ENCODE assay signal across 9 mouse cellular contexts in the genomic region with DNA sequence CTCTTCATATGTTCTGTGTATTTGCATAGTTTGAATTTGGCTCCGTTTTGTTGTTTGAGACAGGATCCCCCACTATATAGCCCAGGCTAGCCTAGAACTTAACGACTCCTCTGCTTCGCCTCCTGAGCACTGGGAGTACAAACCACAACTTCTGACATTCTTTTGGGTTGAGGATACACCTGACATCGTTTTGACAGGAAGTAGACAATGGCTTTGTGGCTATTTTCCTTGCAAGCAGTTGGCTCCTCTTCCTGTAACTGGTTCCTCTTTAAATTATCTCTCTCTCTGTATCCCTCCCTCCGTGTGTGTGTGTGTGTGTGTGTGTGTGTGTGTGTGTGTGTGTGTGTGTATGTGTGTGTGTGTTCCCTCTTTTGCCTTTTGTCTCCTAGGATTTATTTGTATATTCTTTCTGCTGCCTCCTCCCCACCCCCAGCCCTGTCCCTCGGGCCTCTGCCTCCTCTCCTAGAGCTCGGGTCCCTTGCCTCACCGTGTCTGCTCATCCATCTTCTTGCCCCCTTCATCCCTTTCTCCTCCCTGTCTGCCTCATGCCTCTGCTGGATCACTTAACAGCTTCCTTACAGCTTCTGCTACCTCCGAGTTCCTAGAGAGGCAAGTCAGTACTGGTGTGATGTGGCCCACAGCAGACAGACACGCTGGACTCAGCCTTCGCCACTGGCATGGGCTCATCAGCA. TPM values are rescaled to one million over a fixed set of nuclear protein-coding genes. Genes with fewer than 3 reads are reported as not detected.
DNase-seq lines count a peak whose midpoint lies in the region; ATAC-seq and TF ChIP-seq lines count a peak whose summit lies in the region.
"Had no signal": no experiment of that assay in that cellular context is flagged by ENCODE, and none has a peak within 500 bp of the region (broad histone marks: within the 10 kb centered on the region; RNA-seq: fewer than 3 reads in every experiment).

No protein-coding gene starts in this region.

- TF ChIP-seq CTCF in stomach, postnatal 0 days (IDR thresholded peaks at IDR 0.05; ENCODE audit: low read depth): no peak

- WGBS in lung, embryonic 16.5 days: 26% methylated on average over 11 of the region's 11 CpGs
- 44% methylated on average over 11 of the region's 11 CpGs for WGBS in limb, embryonic 11.5 days
- 34% methylated on average over 11 of the region's 11 CpGs for WGBS in stomach, postnatal 0 days

- no peak overlapping the region for H3K9ac ChIP-seq in lung, embryonic 16.5 days (ENCODE audit: low read length)
- H3K9ac ChIP-seq in limb, embryonic 11.5 days (ENCODE audit: low read length): no peak overlapping the region
- no peak overlapping the region for H3K9ac ChIP-seq in stomach, postnatal 0 days (ENCODE audit: low read length)

- no peaks in the 10 kb centered on the region for H3K36me3 ChIP-seq in lung, embryonic 16.5 days (ENCODE audit: control insufficient read depth, insufficient read depth, low read length)
- no peaks in the 10 kb centered on the region for H3K36me3 ChIP-seq in limb, embryonic 11.5 days (ENCODE audit: control insufficient read depth, insufficient read depth, low read length)
- H3K36me3 ChIP-seq in stomach, postnatal 0 days (ENCODE audit: control insufficient read depth, insufficient read depth, low read length): no peaks in the 10 kb centered on the region

- no peaks in the 10 kb centered on the region for H3K27me3 ChIP-seq in lung, embryonic 16.5 days (ENCODE audit: control insufficient read depth, insufficient read depth, low read depth, low read length)
- no peaks in the 10 kb centered on the region for H3K27me3 ChIP-seq in limb, embryonic 11.5 days (ENCODE audit: control insufficient read depth, insufficient read depth, low read length)
- no peaks in the 10 kb centered on the region for H3K27me3 ChIP-seq in stomach, postnatal 0 days (ENCODE audit: control insufficient read depth, insufficient read depth, low read length)

- H3K27ac ChIP-seq in lung, embryonic 16.5 days (ENCODE audit: low read length): peak overlapping the region; percentile 88
- H3K27ac ChIP-seq in limb, embryonic 11.5 days (replicated peaks; ENCODE audit: low read depth, low read length): peak overlapping the region; percentile 30; the same call in 1 of the 2 replicates
- H3K27ac ChIP-seq in stomach, postnatal 0 days (replicated peaks): peak overlapping the region; percentile 75

- H3K4me2 ChIP-seq in lung, embryonic 16.5 days (ENCODE audit: low read depth, low read length): no peak overlapping the region
- H3K4me2 ChIP-seq in limb, embryonic 11.5 days (ENCODE audit: low read depth, severe bottlenecking): no peak overlapping the region
- H3K4me2 ChIP-seq in stomach, postnatal 0 days (replicated peaks; ENCODE audit: low read depth): no peak overlapping the region

- ATAC-seq in lung, embryonic 16.5 days (ENCODE audit: low read depth): no peak
- no peak for ATAC-seq in limb, embryonic 11.5 days (ENCODE audit: insufficient number of reproducible peaks, low FRiP score, low TSS enrichment, low read depth)
- ATAC-seq in stomach, postnatal 0 days (ENCODE audit: low FRiP score, low TSS enrichment): no peak

- TF ChIP-seq EP300 in stomach, postnatal 0 days (optimal IDR thresholded peaks at IDR 0.05): no peak

- DNase-seq in lung, adult 18-20 months: no peak
- peak; percentile 25 for DNase-seq in embryo, embryonic 11 days
- no peak for DNase-seq in limb, embryonic 11.5 days (ENCODE audit: low spot score)
- DNase-seq in stomach, postnatal 0 days (ENCODE audit: low spot score): no peak
- DNase-seq in left cerebral cortex, adult 18-20 months (ENCODE audit: low spot score in 2 of 2): no peak
- no peak for DNase-seq in gastrocnemius, postnatal 10 days
- DNase-seq in adrenal gland, postnatal 14 days: no peak
- DNase-seq: lung, adult 2 months had no signal

- H3K9me3 ChIP-seq in lung, embryonic 16.5 days (ENCODE audit: control insufficient read depth, low read length): no peaks in the 10 kb centered on the region
- H3K9me3 ChIP-seq in limb, embryonic 11.5 days (ENCODE audit: control insufficient read depth, low read length): no peaks in the 10 kb centered on the region
- no peaks in the 10 kb centered on the region for H3K9me3 ChIP-seq in stomach, postnatal 0 days (ENCODE audit: control insufficient read depth, low read length)

- H3K4me3 ChIP-seq in lung, embryonic 16.5 days (ENCODE audit: low read length): no peak overlapping the region
- H3K4me3 ChIP-seq in limb, embryonic 11.5 days (ENCODE audit: low read depth, low read length): no peak overlapping the region
- no peak overlapping the region for H3K4me3 ChIP-seq in stomach, postnatal 0 days (ENCODE audit: low read depth, low read length)

- peaks cover 30% of the 10 kb centered on the region for H3K4me1 ChIP-seq in lung, embryonic 16.5 days (replicated peaks; ENCODE audit: control insufficient read depth, insufficient read depth, low read length)
- peaks cover 8% of the 10 kb centered on the region; the same call in 1 of the 2 replicates for H3K4me1 ChIP-seq in limb, embryonic 11.5 days (ENCODE audit: control insufficient read depth, insufficient read depth, low read length)
- peaks cover 4% of the 10 kb centered on the region; the same call in 1 of the 2 replicates for H3K4me1 ChIP-seq in stomach, postnatal 0 days (replicated peaks; ENCODE audit: control insufficient read depth, insufficient read depth)

RNA-seq across cellular contexts. Expression of a gene that starts 53.5 kb away (rescaled TPM):
- polyA plus RNA-seq in lung, embryonic 16.5 days (2015; fragmentation: Nextera tagmentation; extraction: Ambion mirVana): 46.6 and 48.1 TPM in 2 replicates
- polyA plus RNA-seq in limb, embryonic 11.5 days (2014; fragmentation: Nextera tagmentation; extraction: Ambion mirVana): 32.4 and 37.0 TPM in 2 replicates
- polyA plus RNA-seq in stomach, postnatal 0 days (2015; fragmentation: Nextera tagmentation; extraction: Ambion mirVana): 35.3 and 35.7 TPM in 2 replicates
- total RNA-seq in left cerebral cortex, adult 18-20 months (2021): 10 to 100 TPM; 12.1 to 14.4 TPM
- total RNA-seq in gastrocnemius, postnatal 10 days (2021): 10 to 100 TPM; 11.0 to 12.1 TPM
- 37.2 and 37.9 TPM in 2 replicates for total RNA-seq in adrenal gland, postnatal 14 days (2021)

Comparison
In these comparisons a context has a peak if more than half of its experiments do, and no peak if none do; other contexts are left out.
1. H3K27ac ChIP-seq: peak in every context shown above with its lines; median percentile 88 in lung, embryonic 16.5 days; 75 in stomach, postnatal 0 days; 30 in limb, embryonic 11.5 days.